Mouse (Mus musculus) forelimb bud, embryonic 11.5 days (tissue): Measurements from ENCODE around the gene Myog.

Experiments used
- DNase-seq: peaks from one replicate; pipeline ENCODE4 v3.0.0-alpha.2; 2012; ENCODE audit warnings: low read depth, low spot score

The Myog gene

GRCm38 (mm10) chr1:134285458-134286120, 4.2 kb upstream of the Myog start:
- DNase-seq, result no peak

- no peak for DNase-seq
Measured at GRCm38 (mm10) chr1:134288239-134288638, 1.6 kb upstream of the Myog start.

- no peak for DNase-seq
Measured at GRCm38 (mm10) chr1:134290300-134290699, 511 bp downstream of the Myog start.

GRCm38 (mm10) chr1:134290909-134291308, 1.1 kb downstream of the Myog start:
- no peak for DNase-seq

GRCm38 (mm10) chr1:134291555-134291954, 1.8 kb downstream of the Myog start:
- no peak for DNase-seq

GRCm38 (mm10) chr1:134292073-134292472, 2.3 kb downstream of the Myog start:
- DNase-seq, result no peak

GRCm38 (mm10) chr1:134292601-134293000, 2.8 kb downstream of the Myog start:
- DNase-seq, result no peak

GRCm38 (mm10) chr1:134293276-134293675, 3.5 kb downstream of the Myog start:
- no peak for DNase-seq

- DNase-seq, result no peak
Measured at GRCm38 (mm10) chr1:134293738-134294604, 4.2 kb downstream of the Myog start.

- no peak for DNase-seq
Measured at GRCm38 (mm10) chr1:134297265-134297664, 7.5 kb downstream of the Myog start.

- DNase-seq, result no peak
Measured at GRCm38 (mm10) chr1:134298636-134299411, 9.0 kb downstream of the Myog start.

GRCm38 (mm10) chr1:134302568-134303238, 12.9 kb downstream of the Myog start:
- DNase-seq, result no peak

GRCm38 (mm10) chr1:134304940-134305339, 15.2 kb downstream of the Myog start:
- DNase-seq, result no peak

GRCm38 (mm10) chr1:134307409-134307808, 17.6 kb downstream of the Myog start:
- no peak for DNase-seq

- DNase-seq, result no peak
Measured at GRCm38 (mm10) chr1:134310291-134310690, 20.5 kb downstream of the Myog start.

GRCm38 (mm10) chr1:134310729-134311128, 20.9 kb downstream of the Myog start:
- no peak for DNase-seq

GRCm38 (mm10) chr1:134311760-134312159, 22.0 kb downstream of the Myog start:
- DNase-seq, result no peak

- DNase-seq, result no peak
Measured at GRCm38 (mm10) chr1:134315181-134315580, 25.4 kb downstream of the Myog start.

- no peak for DNase-seq
Measured at GRCm38 (mm10) chr1:134316361-134316760, 26.6 kb downstream of the Myog start.

GRCm38 (mm10) chr1:134318261-134318660, 28.5 kb downstream of the Myog start:
- DNase-seq, result no peak

GRCm38 (mm10) chr1:134320691-134321301, 31.0 kb downstream of the Myog start:
- DNase-seq, result no peak
